Mouse (Mus musculus) megakaryocyte progenitor cell, adult 5-6 weeks (primary cell): ENCODE measurements around the gene Ly6f. TPM values are rescaled to one million over a fixed set of nuclear protein-coding genes. Genes with fewer than 3 reads are reported as not detected.

Experiments
- ATAC-seq: replicated peaks from 2 replicates; pipeline ENCODE4 v1.8.0; 2016; ENCODE audit warnings: mild to moderate bottlenecking, moderate TSS enrichment, inconsistent platforms; ENCODE audit not compliant: poor library complexity
- total RNA-seq, 2 experiments: library from RNA; stranded (forward) in 1 of 2; stranded (reverse) in 1 of 2; fragments of 157-497, 149-512 nt in 1 of 2; fragments of 200-1000 nt in 1 of 2; gene quantifications; 2 replicates each; pipeline versions ENCODE4 v1.2.3 to v1.2.4; 2015 to 2017

Ly6f gene
- total RNA-seq, 2 experiments from 2014 or later: not detected

DNA sequence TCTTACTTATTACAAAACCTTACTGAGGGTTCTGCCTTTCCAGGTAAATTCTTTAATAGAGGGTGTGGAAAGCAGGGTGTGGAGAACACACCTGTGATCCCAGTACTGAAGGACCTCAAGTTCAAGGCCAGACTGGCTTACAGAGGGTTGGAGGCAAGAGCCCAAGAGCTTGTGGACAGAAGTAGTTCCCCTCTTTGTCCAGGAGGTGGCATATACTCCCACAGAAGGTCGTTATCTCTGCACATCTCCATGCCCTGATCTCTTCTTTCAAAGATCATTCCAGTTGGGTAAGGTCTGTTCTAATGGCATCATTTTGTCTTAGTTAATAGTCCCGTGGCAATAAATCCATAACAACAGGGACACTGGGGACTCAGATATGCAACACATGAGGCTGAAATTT is 49.0 kb downstream of the Ly6f start:
- no peak for ATAC-seq

DNA sequence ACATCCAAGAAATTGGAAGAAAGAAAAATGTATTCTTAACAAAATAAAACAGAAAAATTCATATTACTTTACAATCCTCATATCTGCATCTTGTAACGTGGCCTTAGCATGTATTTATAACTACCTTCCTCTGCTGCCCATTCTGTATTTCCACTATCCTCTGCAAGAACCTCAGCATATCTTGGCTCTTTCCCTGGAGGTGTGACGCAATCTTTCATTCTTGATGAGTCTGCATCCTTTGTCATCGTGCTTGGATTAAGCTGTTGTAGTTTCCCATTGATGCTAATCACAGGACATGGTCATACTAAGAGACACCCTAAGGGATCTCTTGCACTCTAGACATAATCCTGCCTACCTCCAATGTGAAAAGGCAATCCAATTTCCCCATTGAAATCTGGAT is 50.4 kb downstream of the Ly6f start:
- no peak for ATAC-seq

GRCm38 (mm10) chr15:75320104-75320503 is 51.9 kb downstream of the Ly6f start:
- ATAC-seq: no peak

Other genes with a start within 250 kb of the Ly6f start
- gene Ly6c1, start 219.6 kb upstream of the Ly6f start, total RNA-seq (2015): 5.6 and 6.5 TPM in 2 replicates
- 3.6 TPM in 1 of 2 replicates, not detected in the other for gene Ly6c1, start 219.6 kb upstream of the Ly6f start, total RNA-seq (2017)
- 6,745 and 7,533 TPM in 2 replicates for gene Ly6c2, start 156.5 kb upstream of the Ly6f start, total RNA-seq (2015)
- gene Ly6c2, start 156.5 kb upstream of the Ly6f start, total RNA-seq (2017): 1,802 and 2,622 TPM in 2 replicates
- gene Ly6g, start 113.2 kb upstream of the Ly6f start, total RNA-seq (2015): 12.4 and 16.4 TPM in 2 replicates
- 4.2 and 5.1 TPM in 2 replicates for gene Ly6g, start 113.2 kb upstream of the Ly6f start, total RNA-seq (2017)
- gene BC025446, start 52.0 kb upstream of the Ly6f start, total RNA-seq (2015): not detected in 2 replicates
- gene BC025446, start 52.0 kb upstream of the Ly6f start, total RNA-seq (2017): not detected in 2 replicates